Mouse (Mus musculus) MEL-GATA-1-ER (cell line): ENCODE measurements around the gene Gm35549.

Experiments used
- DNase-seq: peaks from one replicate; pipeline ENCODE4 v3.0.0-alpha.2; 2012; ENCODE audit warnings: low read depth; ENCODE audit errors: extremely low read depth

Gene Gm35549

DNA sequence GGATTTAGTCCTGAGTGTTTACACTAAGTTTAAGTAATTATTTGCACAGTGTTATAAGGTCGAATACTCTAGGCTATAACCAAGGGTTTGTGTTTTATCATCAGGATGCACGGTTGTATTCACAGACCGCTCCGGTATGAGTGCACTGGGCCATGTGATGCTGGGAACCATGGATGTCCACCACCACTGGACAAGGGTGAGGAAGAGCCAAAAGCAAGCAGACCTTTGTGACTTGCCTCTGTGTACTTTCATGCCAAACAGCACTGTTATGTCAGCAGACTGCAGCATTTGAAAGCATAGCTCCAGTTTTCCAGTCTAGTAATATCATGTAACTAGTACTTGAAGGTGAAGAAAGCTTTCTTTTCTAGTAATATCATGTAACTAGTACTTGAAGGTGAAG, 17.1 kb downstream of the Gm35549 start:
- no peak for DNase-seq

DNA sequence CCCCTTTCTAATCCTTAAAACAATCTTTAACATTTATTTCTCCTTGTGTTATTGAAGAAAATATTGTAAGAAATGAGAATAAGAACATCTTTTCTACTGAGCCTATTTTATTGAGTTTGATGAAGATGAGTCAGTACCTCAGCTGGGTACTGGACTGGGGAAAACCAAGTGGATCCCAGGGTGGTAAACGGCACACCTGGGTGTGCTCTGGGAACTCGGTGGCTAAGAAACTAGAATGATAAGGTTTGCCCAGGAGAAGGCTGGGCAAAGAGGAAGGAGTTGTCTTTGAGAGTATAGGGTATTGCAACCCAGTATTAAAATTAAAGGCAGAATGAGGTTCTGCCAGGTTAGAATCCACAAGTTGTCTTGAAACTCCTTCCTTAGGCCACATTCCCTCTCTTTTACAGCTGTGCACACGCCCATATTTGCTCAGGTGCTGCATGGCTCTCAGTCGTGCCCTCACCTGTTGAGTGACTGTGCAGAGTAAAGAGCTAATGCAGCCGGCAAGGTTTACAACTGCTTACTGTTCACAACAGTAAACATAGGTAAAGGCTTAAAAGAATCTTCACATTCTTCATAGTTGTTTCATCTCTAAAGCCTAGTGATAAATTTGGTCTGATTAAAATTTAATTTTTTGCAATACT, 20.3 kb downstream of the Gm35549 start:
- no peak for DNase-seq

DNA sequence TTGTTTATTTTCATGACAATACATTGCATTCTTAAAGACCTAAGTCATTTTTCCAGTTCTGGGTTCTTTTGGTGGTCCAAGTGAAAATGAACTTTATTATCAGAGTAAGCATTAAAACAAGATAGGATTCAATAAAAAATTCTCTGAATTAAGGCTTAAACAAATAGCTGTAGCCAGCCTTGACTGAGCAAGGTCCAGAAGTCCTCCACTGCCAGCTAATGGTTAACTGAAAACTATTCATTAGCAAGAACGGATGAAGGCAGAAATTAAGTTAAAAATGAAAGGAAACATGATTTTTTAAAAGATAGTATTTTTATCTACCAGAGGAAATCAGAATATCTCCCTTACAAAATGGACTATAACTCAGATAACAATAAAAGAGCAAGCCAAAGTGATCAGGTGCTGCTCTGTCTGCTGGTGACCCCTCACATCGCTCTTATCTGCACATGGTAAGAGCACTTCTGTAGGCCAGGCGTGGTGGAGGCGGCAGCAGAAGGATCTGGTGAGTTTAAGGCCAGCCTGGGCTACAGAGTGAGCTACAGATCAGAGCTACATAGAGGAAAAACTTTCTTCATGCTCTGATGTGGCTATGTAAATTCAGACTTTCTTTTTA, 28.5 kb downstream of the Gm35549 start:
- DNase-seq, result no peak

DNA sequence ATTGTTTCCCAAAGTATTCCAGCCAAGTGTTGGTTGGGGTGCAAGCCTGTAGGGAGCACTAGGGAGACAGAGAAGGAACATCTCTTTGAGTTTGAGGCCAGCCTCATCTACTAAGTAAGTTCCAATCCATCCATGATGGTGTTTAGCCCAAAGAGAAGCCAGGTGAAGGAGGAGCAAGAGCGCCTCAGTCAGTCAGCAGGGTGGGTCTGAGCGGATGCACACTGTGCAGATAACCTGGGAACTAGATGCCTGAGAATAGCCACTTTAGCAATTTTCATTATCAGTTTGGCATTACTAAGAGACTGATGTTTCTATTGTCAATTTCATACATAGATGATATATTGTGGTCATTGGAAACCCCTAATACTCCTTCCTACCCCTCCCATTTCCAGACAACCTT, 29.1 kb downstream of the Gm35549 start:
- no peak for DNase-seq

DNA sequence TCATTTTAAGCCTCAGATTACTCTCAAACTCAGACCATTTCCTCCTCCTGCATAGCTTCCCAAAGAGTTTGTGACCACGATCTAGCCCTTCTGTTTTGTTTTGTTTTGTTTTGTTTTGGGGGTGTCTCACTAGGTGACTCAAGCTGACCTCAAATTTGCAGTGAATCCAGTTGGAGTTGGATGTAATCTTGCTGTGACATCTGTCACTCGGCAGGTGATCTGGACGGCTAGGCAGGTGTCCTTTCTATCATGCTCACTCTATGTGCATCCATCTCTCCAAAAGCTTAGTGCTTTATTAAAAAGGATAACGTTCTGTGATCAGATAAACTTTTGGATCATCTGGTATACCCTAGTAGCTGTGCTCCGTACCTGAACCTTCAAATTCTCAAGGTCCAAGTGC, 31.4 kb downstream of the Gm35549 start:
- DNase-seq, result no peak

DNA sequence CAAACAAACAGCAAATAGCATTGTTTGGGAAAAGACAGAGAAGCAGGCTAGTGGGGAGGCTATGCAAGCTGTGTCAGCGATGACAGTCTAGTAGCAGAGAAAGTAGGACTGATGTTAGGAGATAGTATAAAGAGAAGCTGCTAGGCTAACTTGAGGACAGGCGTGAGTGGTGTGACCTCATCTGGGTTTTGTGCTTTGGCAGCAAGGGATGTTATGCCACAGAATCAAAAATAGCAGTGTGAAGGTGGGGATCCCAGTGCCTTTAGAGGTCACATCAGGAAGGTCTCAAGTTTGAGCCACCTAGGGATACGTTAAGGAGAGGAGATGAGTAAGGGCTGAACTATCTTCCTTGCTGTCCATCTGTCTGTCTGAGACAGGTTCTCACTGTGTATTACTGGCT, 33.6 kb downstream of the Gm35549 start:
- no peak for DNase-seq

DNA sequence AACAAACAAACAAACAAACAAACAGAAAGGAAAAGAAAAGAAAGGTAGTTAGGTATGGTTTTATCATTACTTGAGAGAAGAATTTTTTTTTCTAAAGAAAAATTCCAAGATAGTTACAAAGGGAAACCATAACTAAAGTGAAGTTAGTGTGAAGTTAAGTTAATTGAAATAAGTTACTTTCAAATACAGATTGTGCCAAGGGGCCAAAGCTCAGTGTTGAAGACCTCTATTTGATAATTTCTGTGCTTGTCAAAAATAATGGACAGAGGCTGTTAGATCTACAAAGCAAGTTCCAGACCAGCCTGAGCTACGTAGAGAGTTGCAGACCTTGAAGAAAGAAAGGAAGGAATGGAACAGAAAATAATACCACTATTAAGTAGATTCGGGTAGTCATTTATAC, 36.6 kb downstream of the Gm35549 start:
- no peak for DNase-seq

DNA sequence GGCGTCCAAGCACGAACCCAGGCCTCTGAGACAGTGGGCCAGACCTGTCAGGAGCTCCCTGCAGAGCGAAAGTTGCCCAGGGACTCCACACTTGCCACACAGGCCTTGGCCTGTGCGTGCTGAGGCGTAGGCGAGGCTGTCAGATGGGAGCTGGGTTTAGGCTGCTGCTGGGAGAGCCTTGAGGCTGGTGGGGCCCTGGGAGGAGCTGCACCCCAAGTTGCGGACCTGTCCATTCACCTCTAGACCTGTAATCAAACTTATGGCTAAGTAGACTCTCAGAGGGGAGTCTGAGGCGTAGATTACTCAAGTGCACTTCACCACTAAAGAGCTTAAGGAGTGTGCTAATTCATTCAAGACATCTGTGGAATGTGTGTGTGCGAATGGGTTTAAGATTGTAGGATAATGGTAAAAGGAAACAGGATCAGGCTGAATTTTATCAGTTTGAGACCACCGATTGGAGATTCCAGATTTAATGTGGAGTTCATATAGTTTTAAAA, 37.9 kb downstream of the Gm35549 start:
- DNase-seq, result no peak

DNA sequence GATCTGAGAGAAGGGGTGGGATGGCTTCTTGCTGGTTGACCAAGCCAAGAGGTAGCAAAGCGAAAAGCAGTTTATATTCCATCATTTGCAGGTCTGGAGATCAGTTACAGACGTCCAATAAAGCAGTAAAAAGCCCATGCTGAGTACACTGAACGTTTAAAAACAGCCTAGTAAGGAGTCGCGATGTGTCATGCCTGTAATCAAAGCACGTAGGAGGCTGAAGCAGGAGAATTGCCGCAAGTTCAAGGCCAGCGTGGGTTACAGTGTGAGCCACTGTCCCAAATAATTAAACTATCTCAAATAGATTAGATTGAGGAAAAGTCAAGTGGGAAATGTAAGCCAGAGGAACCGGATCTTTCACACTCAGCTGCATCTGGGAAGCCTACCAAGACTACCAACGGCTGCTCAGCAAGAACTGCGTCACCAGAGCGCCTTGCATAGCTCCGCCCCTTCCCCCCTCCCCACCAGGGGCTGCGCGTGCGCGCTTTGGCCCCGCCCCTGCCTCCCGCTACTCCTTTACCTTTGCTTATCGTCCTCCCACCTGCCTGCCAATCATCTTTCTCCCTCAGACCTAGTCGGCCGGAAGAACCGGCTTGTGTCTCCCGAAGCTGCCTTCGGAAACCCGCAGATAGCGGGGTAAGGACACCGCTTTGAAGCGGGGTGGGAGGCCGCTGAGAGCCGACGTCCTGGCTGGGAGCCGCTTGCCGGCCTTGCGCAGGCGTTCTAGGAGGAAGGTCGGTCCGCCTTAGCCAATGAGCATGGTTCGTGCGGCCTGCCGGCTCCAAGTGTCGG, 38.6 kb downstream of the Gm35549 start, which contains the start of gene Tcaim:
Gene Tcaim (plus strand): TSS at position 487 of the 792 bp plus-strand sequence.
- peak; percentile 89 for DNase-seq

DNA sequence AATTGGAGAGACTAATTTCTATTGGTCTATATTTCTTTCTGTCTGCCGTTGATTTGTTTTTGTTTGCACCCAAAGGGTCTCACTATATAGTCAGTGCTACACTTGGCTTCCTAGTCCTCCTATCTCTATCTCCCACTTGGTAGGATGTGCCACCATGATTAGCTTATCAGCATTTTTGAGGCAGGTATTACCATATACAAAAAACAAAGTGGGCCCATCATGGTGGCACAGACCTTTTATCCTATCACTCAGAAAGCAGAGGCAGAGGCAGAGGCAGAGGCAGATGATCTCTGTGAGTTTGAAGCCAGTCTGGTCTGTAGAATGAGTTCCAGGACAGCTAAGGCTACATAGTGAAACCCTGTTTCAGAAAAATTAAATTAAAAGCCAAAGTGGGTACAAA, 57.3 kb downstream of the Gm35549 start:
- DNase-seq, result no peak

DNA sequence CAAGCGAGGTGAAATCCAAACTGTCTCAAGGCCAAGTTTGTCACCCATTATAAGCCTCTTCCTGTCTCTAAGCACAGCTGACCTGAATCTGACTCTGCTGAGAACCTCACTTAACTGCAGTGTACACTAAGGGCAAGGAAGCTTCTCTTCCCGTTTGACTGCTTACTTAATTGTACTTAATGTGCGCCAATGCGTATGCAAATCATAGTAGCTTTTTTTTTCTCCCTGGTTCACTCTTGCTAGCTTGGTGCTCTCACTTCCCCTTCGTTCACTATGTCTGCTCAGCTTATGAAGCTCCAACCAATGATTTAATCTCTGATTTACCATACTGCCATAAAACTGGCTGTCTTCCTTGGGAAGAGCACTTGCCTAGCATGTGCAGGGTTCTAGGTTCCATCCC, 58.6 kb downstream of the Gm35549 start:
- DNase-seq, result no peak
